Mouse (Mus musculus): Measurements from ENCODE around the gene Lpcat4. TPM values are rescaled to one million over a fixed set of nuclear protein-coding genes. Genes with fewer than 3 reads are reported as not detected.

The Lpcat4 gene
- polyA plus RNA-seq, 1 experiment from 2014 or later, result 15.0 TPM

DNA sequence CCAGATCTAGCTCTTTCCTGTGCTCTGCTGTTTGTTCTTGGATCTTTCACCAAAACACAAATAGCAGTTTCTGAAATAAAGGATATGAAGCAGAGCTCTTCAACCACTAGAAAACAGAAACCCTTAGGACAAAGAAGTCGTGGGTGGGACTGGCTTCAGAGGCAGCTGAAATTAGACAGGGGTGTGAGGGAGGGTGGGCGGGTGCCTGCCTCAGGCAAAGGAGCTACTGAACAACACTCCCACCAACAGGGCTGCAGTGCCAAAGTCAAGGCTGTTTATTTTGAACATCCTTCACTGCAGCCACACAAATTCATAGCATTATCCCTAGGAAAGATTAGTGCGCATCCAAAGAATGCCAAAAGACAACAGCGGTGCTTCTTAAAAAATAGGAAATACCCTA is 14.9 kb upstream of the Lpcat4 start:
- H3K27me3 ChIP-seq (replicated peaks; ENCODE audit: control insufficient read depth, insufficient read depth, low read length), result no peaks in the 10 kb centered on the region
- no peaks in the 10 kb centered on the region for H3K9me3 ChIP-seq (ENCODE audit: control insufficient read depth, low read length)
- H3K36me3 ChIP-seq (ENCODE audit: control insufficient read depth, insufficient read depth, low read length), result no peaks in the 10 kb centered on the region
- no peak overlapping the region for H3K9ac ChIP-seq (ENCODE audit: low read depth, low read length)
- H3K4me1 ChIP-seq (replicated peaks; ENCODE audit: control insufficient read depth, insufficient read depth, low read length), result no peaks in the 10 kb centered on the region
- WGBS, result 74% methylated on average over 4 of the region's 4 CpGs
- no peak overlapping the region for H3K27ac ChIP-seq (ENCODE audit: low read depth, low read length)
- no peak overlapping the region for H3K4me3 ChIP-seq (ENCODE audit: low read depth, low read length)
- ATAC-seq (replicated peaks; ENCODE audit: low FRiP score), result no peak
- no peak overlapping the region for H3K4me2 ChIP-seq
- no peak for DNase-seq (ENCODE audit: low spot score)

DNA sequence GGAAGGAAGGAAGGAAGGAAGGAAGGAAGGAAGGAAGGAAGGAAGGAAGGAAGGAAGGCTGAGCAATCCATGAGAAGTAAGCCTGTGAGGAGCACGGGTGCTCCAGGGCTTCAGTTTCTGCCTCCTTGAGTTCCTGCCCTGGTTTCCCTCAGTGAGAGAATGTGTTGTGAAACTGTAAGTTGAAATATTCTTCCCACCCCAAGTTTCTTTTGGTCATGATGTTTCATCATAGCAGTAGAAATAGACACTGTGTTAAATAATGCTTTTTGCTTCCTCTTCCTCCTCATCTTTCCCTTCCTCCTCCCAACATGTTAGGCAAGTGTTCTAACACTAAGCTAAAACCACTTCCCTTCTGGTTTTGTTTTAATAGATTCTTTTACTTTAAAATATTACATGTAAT is 6.6 kb upstream of the Lpcat4 start:
- WGBS, result 55% methylated on average over 1 of the region's 1 CpGs
- Histone ChIP-seq H3K36me3 (ENCODE audit: control insufficient read depth, insufficient read depth, low read length) (no peaks in the 10 kb centered on the region), H3K9me3 (ENCODE audit: control insufficient read depth, low read length) (no peaks in the 10 kb centered on the region), H3K4me3 (ENCODE audit: low read depth, low read length) (no peak overlapping the region), H3K4me1 (replicated peaks; ENCODE audit: control insufficient read depth, insufficient read depth, low read length) (no peaks in the 10 kb centered on the region), H3K9ac (ENCODE audit: low read depth, low read length) (no peak overlapping the region), H3K27me3 (replicated peaks; ENCODE audit: control insufficient read depth, insufficient read depth, low read length) (no peaks in the 10 kb centered on the region), H3K27ac (ENCODE audit: low read depth, low read length) (no peak overlapping the region), H3K4me2 (no peak overlapping the region)
- DNase-seq (ENCODE audit: low spot score), result no peak
- ATAC-seq (replicated peaks; ENCODE audit: low FRiP score), result no peak

DNA sequence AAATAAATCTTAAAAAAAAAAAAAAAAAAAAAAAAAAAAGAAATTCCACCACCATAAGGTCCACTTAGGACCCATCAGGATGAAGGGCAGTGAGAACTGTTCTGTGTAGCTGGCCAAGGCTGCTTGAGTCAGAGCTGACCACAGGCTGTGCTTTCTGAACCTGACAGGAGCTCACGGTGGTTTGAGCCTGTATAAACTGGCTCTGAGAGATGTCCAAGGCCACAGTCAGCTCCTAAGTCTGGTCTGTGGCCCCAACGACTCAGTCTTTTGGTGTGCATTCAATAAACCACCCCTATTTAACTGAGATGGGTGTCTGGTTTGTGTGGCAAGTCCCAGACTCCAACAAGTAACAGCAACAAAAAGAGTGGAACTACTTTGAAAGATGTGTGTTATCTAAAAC is 2.6 kb upstream of the Lpcat4 start:
- DNase-seq (ENCODE audit: low spot score), result no peak
- H3K36me3 ChIP-seq (ENCODE audit: control insufficient read depth, insufficient read depth, low read length), result no peaks in the 10 kb centered on the region
- no peaks in the 10 kb centered on the region for H3K9me3 ChIP-seq (ENCODE audit: control insufficient read depth, low read length)
- H3K4me2 ChIP-seq, result no peak overlapping the region
- H3K9ac ChIP-seq (ENCODE audit: low read depth, low read length), result no peak overlapping the region
- H3K27ac ChIP-seq (ENCODE audit: low read depth, low read length), result no peak overlapping the region
- H3K27me3 ChIP-seq (replicated peaks; ENCODE audit: control insufficient read depth, insufficient read depth, low read length), result no peaks in the 10 kb centered on the region
- 73% methylated on average over 2 of the region's 2 CpGs for WGBS
- no peaks in the 10 kb centered on the region; the same call in 1 of the 2 replicates for H3K4me1 ChIP-seq (replicated peaks; ENCODE audit: control insufficient read depth, insufficient read depth, low read length)
- ATAC-seq (replicated peaks; ENCODE audit: low FRiP score), result no peak
- no peak overlapping the region for H3K4me3 ChIP-seq (ENCODE audit: low read depth, low read length)

DNA sequence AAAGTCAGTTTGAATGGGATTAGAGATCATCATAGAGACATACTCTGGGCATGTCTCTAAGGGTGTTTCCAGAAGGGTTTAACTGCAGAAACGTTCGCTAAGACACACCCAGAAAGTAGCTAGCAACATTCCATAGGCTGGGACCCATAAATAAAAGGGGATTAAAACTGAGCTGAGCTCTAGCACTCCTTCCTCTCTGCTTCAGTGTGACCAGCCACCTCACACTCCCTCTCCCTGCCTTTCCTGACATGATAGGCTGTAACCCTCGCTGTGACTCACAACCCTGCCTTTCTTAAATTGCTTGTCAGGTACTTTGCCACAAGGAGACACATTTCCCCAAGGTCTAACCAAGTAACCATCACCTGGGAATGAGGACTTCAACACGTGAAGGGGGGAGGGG is 1.3 kb upstream of the Lpcat4 start:
- ATAC-seq (replicated peaks; ENCODE audit: low FRiP score), result no peak

DNA sequence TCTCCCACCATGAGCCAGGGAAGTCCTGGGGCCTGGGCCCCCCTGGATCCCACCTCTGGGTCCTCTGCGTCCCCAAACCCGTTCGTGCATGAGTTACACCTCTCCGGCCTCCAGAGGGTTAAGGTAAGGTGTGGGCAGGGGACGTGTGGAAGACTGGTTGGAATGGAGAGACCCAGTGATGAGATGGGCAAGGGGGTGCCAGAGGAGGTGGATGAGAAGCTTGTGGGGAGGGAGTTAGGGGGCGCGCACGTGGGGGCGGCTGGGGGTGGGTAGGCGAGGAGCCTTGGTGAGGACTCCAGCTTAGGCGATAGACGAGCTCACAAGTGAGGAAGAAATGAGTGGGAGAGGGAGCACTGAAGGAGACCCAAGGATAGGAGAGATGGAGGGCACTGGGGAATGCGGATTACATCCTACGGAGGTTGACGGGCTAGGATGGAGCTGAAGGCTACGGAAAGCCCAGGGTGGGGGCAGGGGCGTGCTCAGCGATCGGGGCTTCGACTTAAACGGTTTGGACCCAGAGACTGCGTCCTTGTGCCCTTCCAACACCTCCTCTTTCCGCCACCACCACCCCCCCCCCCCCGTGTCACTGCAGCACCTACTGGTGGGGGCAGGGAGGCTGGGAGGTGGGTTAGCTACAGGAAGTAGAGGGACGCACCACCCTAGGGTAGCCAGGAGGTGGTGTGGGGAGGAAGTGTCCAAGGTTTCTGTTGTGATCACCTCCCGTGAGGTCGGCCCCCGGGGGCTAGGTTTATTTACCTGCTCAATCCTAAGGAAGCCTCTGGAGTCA is 860 bp downstream of the Lpcat4 start:
- no peaks in the 10 kb centered on the region for H3K36me3 ChIP-seq (ENCODE audit: control insufficient read depth, insufficient read depth, low read length)
- peak; percentile 28 for ATAC-seq (replicated peaks; ENCODE audit: low FRiP score)
- peak overlapping the region; percentile 74 for H3K4me3 ChIP-seq (ENCODE audit: low read depth, low read length)
- WGBS, result under 1% methylated on average over 27 of the region's 28 CpGs
- peak; percentile 64 for DNase-seq (ENCODE audit: low spot score)
- no peaks in the 10 kb centered on the region for H3K9me3 ChIP-seq (ENCODE audit: control insufficient read depth, low read length)
- no peaks in the 10 kb centered on the region; the same call in 1 of the 2 replicates for H3K4me1 ChIP-seq (replicated peaks; ENCODE audit: control insufficient read depth, insufficient read depth, low read length)
- H3K27ac ChIP-seq (ENCODE audit: low read depth, low read length), result peak overlapping the region; percentile 86; the same call in 1 of the 2 replicates
- no peaks in the 10 kb centered on the region for H3K27me3 ChIP-seq (replicated peaks; ENCODE audit: control insufficient read depth, insufficient read depth, low read length)
- peak overlapping the region; percentile 98 for H3K4me2 ChIP-seq
- H3K9ac ChIP-seq (ENCODE audit: low read depth, low read length), result peak overlapping the region; percentile 86

More for the DNA sequence above, 1.3 kb upstream of the Lpcat4 start:
- Histone ChIP-seq H3K4me3 (ENCODE audit: low read depth, low read length) (no peak overlapping the region), H3K9me3 (ENCODE audit: control insufficient read depth, low read length) (no peaks in the 10 kb centered on the region), H3K4me1 (replicated peaks; ENCODE audit: control insufficient read depth, insufficient read depth, low read length) (no peaks in the 10 kb centered on the region; the same call in 1 of the 2 replicates), H3K27me3 (replicated peaks; ENCODE audit: control insufficient read depth, insufficient read depth, low read length) (no peaks in the 10 kb centered on the region), H3K27ac (ENCODE audit: low read depth, low read length) (no peak overlapping the region), H3K9ac (ENCODE audit: low read depth, low read length) (no peak overlapping the region), H3K4me2 (no peak overlapping the region), H3K36me3 (ENCODE audit: control insufficient read depth, insufficient read depth, low read length) (no peaks in the 10 kb centered on the region)
- 6% methylated on average over 4 of the region's 4 CpGs for WGBS
- DNase-seq (ENCODE audit: low spot score), result no peak

DNA sequence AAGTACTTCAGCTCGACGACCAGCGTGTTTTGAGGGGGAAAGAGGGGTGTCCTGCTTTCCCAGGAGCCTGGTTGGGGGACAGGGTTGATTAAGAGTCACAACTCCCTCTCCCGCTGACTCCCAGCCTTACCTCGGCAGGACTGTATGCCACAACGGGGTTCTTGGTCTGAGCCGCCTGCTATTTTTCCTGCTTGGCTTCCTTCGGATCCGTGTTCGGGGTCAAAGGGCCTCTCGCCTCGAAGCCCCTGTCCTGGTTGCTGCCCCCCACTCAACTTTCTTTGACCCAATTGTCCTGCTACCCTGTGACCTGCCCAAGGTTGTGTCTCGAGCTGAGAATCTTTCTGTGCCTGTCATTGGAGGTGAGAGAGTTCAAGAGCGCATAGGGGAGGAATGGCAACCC is 2.5 kb downstream of the Lpcat4 start:
- no peak for DNase-seq (ENCODE audit: low spot score)
- 84% methylated on average over 14 of the region's 14 CpGs for WGBS

DNA sequence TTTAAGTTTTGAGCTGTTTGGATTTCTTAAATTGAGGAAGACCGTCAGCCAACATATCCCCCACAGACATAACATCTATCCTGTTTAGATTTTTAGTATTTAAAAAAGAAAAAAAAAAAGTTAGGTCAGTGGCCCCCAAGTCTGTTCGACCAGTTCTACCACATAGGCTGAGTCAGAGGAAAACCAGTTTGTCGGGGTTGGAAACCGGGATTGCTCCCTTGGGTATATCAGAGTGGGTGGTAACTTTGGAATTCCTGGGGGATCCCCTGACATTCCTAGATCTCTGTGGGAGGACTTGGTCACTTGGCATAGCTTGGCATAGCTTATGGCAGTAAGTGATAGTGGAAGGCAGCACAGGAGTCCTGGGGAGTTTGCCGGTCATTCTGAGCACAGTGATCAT is 6.0 kb downstream of the Lpcat4 start:
- no peaks in the 10 kb centered on the region; the same call in 1 of the 2 replicates for H3K4me1 ChIP-seq (replicated peaks; ENCODE audit: control insufficient read depth, insufficient read depth, low read length)
- no peak overlapping the region for H3K4me2 ChIP-seq
- WGBS, result 84% methylated on average over 5 of the region's 5 CpGs
- H3K9ac ChIP-seq (ENCODE audit: low read depth, low read length), result no peak overlapping the region
- H3K36me3 ChIP-seq (ENCODE audit: control insufficient read depth, insufficient read depth, low read length), result no peaks in the 10 kb centered on the region
- H3K4me3 ChIP-seq (ENCODE audit: low read depth, low read length), result no peak overlapping the region
- DNase-seq (ENCODE audit: low spot score), result no peak
- no peak for ATAC-seq (replicated peaks; ENCODE audit: low FRiP score)
- H3K9me3 ChIP-seq (ENCODE audit: control insufficient read depth, low read length), result no peaks in the 10 kb centered on the region
- H3K27ac ChIP-seq (ENCODE audit: low read depth, low read length), result no peak overlapping the region
- H3K27me3 ChIP-seq (replicated peaks; ENCODE audit: control insufficient read depth, insufficient read depth, low read length), result no peaks in the 10 kb centered on the region

More for the DNA sequence above, 2.5 kb downstream of the Lpcat4 start:
- Histone ChIP-seq H3K9me3 (ENCODE audit: control insufficient read depth, low read length) (no peaks in the 10 kb centered on the region), H3K27me3 (replicated peaks; ENCODE audit: control insufficient read depth, insufficient read depth, low read length) (no peaks in the 10 kb centered on the region), H3K4me2 (no peak overlapping the region), H3K27ac (ENCODE audit: low read depth, low read length) (no peak overlapping the region), H3K36me3 (ENCODE audit: control insufficient read depth, insufficient read depth, low read length) (no peaks in the 10 kb centered on the region), H3K4me1 (replicated peaks; ENCODE audit: control insufficient read depth, insufficient read depth, low read length) (no peaks in the 10 kb centered on the region; the same call in 1 of the 2 replicates), H3K4me3 (ENCODE audit: low read depth, low read length) (no peak overlapping the region), H3K9ac (ENCODE audit: low read depth, low read length) (no peak overlapping the region)
- no peak for ATAC-seq (replicated peaks; ENCODE audit: low FRiP score)

DNA sequence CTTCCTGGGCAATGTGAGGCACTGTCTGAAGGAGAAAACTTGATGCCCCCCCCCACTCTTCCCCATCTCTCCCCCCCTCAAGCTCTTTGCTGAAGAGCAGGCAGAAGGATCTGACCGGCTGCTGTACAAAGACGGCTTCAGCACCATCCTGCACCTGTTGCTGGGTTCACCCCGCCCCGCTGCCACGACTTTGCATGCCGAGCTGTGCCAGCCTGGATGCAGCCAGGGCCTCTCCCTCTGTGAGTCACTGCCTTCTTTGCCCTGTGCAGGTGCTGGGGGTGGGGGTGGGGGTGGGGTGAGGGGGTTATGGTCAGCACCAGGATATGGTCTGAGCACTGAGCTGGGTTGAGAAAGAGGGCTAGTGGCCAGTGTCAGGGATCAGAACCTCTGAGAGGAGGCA is 6.9 kb downstream of the Lpcat4 start:
- no peak for ATAC-seq (replicated peaks; ENCODE audit: low FRiP score)
- H3K4me1 ChIP-seq (replicated peaks; ENCODE audit: control insufficient read depth, insufficient read depth, low read length), result no peaks in the 10 kb centered on the region
- no peaks in the 10 kb centered on the region for H3K9me3 ChIP-seq (ENCODE audit: control insufficient read depth, low read length)
- no peaks in the 10 kb centered on the region for H3K27me3 ChIP-seq (replicated peaks; ENCODE audit: control insufficient read depth, insufficient read depth, low read length)
- H3K27ac ChIP-seq (ENCODE audit: low read depth, low read length), result no peak overlapping the region
- no peak overlapping the region for H3K9ac ChIP-seq (ENCODE audit: low read depth, low read length)
- H3K4me3 ChIP-seq (ENCODE audit: low read depth, low read length), result no peak overlapping the region
- no peaks in the 10 kb centered on the region for H3K36me3 ChIP-seq (ENCODE audit: control insufficient read depth, insufficient read depth, low read length)
- H3K4me2 ChIP-seq, result no peak overlapping the region
- no peak for DNase-seq (ENCODE audit: low spot score)
- WGBS, result 91% methylated on average over 6 of the region's 6 CpGs

DNA sequence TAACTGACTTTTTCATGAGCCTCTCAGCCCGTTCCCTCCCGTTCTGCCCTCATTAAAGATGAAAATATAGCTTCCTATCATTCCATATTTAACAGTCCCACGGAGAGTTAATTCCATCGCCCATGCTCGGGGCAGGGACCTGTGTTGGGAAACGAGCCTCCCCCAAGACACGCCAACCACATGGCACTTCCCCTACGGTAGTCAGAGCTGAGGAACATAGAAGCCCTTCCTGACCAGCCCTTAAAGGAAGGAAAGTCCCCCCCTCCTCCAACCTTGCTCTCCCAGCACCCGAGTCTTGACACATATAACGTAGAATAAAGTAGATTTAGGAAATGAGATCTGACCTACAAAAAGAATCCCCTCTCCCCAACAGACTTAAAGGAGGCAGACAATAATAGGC is 8.1 kb downstream of the Lpcat4 start:
- Histone ChIP-seq H3K9ac (ENCODE audit: low read depth, low read length) (no peak overlapping the region), H3K27me3 (replicated peaks; ENCODE audit: control insufficient read depth, insufficient read depth, low read length) (no peaks in the 10 kb centered on the region), H3K4me2 (no peak overlapping the region), H3K9me3 (ENCODE audit: control insufficient read depth, low read length) (no peaks in the 10 kb centered on the region), H3K36me3 (ENCODE audit: control insufficient read depth, insufficient read depth, low read length) (no peaks in the 10 kb centered on the region), H3K4me1 (replicated peaks; ENCODE audit: control insufficient read depth, insufficient read depth, low read length) (no peaks in the 10 kb centered on the region), H3K27ac (ENCODE audit: low read depth, low read length) (no peak overlapping the region), H3K4me3 (ENCODE audit: low read depth, low read length) (no peak overlapping the region)
- ATAC-seq (replicated peaks; ENCODE audit: low FRiP score) (no peak), DNase-seq (ENCODE audit: low spot score) (no peak)
- 73% methylated on average over 10 of the region's 10 CpGs for WGBS
